12 mouse cellular contexts compared by ENCODE assay signal in genomic region chr1:183047913-183048523, GRCm38 (mm10).
DNase-seq lines count a peak whose midpoint lies in the region; ATAC-seq and TF ChIP-seq lines count a peak whose summit lies in the region.
"Had no signal": no experiment of that assay in that cellular context is flagged by ENCODE, and none has a peak within 500 bp of the region (broad histone marks: within the 10 kb centered on the region; RNA-seq: fewer than 3 reads in every experiment).

No protein-coding gene starts in this region.

- peaks cover 30% of the 10 kb centered on the region for H3K4me1 ChIP-seq in forebrain, embryonic 13.5 days
- H3K4me1 ChIP-seq in forebrain, postnatal 0 days (ENCODE audit: insufficient read depth), result peaks cover 9% of the 10 kb centered on the region
- peaks cover 25% of the 10 kb centered on the region for H3K4me1 ChIP-seq in kidney, embryonic 15.5 days
- H3K4me1 ChIP-seq in stomach, embryonic 15.5 days, result peaks cover 10% of the 10 kb centered on the region
- H3K4me1 ChIP-seq in stomach, postnatal 0 days (replicated peaks; ENCODE audit: control insufficient read depth, insufficient read depth), result 0 out of 2 replicates have a peak, but pooled peaks cover 6% of the 10 kb centered on the region
- H3K4me1 ChIP-seq: liver, embryonic 12.5 days had no signal

- 44% methylated on average over 5 of the region's 5 CpGs for WGBS in forebrain, embryonic 13.5 days
- 27% methylated on average over 5 of the region's 5 CpGs for WGBS in forebrain, postnatal 0 days
- whole genome bisulfite sequencing in kidney, embryonic 15.5 days, result 48% methylated on average over 5 of the region's 5 CpGs
- 55% methylated on average over 5 of the region's 5 CpGs for WGBS in stomach, embryonic 15.5 days
- WGBS in stomach, postnatal 0 days, result 42% methylated on average over 5 of the region's 5 CpGs

- no peaks in the 10 kb centered on the region for H3K9me3 ChIP-seq in forebrain, embryonic 13.5 days (replicated peaks)
- H3K9me3 ChIP-seq in forebrain, postnatal 0 days (ENCODE audit: low read length), result no peaks in the 10 kb centered on the region
- H3K9me3 ChIP-seq in kidney, embryonic 15.5 days (replicated peaks), result no peaks in the 10 kb centered on the region
- no peaks in the 10 kb centered on the region for H3K9me3 ChIP-seq in stomach, embryonic 15.5 days
- peaks cover 4% of the 10 kb centered on the region; the same call in 1 of the 2 replicates for H3K9me3 ChIP-seq in stomach, postnatal 0 days (ENCODE audit: control insufficient read depth, low read length)
- H3K9me3 ChIP-seq: G1E; liver, embryonic 12.5 days had no signal

- no peak overlapping the region for H3K27ac ChIP-seq in forebrain, embryonic 13.5 days
- H3K27ac ChIP-seq in forebrain, postnatal 0 days (ENCODE audit: low read depth, low read length), result no peak overlapping the region
- H3K27ac ChIP-seq in kidney, embryonic 15.5 days, result peak overlapping the region; percentile 38; the same call in 1 of the 2 replicates
- no peak overlapping the region; the same call in 1 of the 2 replicates for H3K27ac ChIP-seq in stomach, embryonic 15.5 days
- H3K27ac ChIP-seq in stomach, postnatal 0 days (replicated peaks), result no peak overlapping the region
- H3K27ac ChIP-seq: liver, embryonic 12.5 days had no signal

- no peak for TF ChIP-seq CTCF in forebrain, postnatal 0 days (IDR thresholded peaks at IDR 0.05; ENCODE audit: low read depth)
- no peak for TF ChIP-seq CTCF in stomach, postnatal 0 days (IDR thresholded peaks at IDR 0.05; ENCODE audit: low read depth)

- ATAC-seq in forebrain, embryonic 13.5 days, result peak; percentile 41
- no peak for ATAC-seq in forebrain, postnatal 0 days
- ATAC-seq in kidney, embryonic 15.5 days (replicated peaks; ENCODE audit: low FRiP score), result peak; percentile 38; the same call in 1 of the 2 replicates
- 0 out of 2 replicates have a peak, but pooled peaks have one; percentile 21 for ATAC-seq in stomach, embryonic 15.5 days (ENCODE audit: insufficient read depth, low FRiP score, low read depth)
- no peak for ATAC-seq in stomach, postnatal 0 days (ENCODE audit: low FRiP score, low TSS enrichment)
- ATAC-seq: liver, embryonic 12.5 days had no signal

- no peak overlapping the region for H3K4me3 ChIP-seq in forebrain, embryonic 13.5 days
- no peak overlapping the region for H3K4me3 ChIP-seq in forebrain, postnatal 0 days (ENCODE audit: low read depth, low read length)
- H3K4me3 ChIP-seq in kidney, embryonic 15.5 days (replicated peaks), result no peak overlapping the region
- no peak overlapping the region for H3K4me3 ChIP-seq in stomach, embryonic 15.5 days (replicated peaks)
- no peak overlapping the region for H3K4me3 ChIP-seq in stomach, postnatal 0 days (ENCODE audit: low read depth, low read length)
- H3K4me3 ChIP-seq: liver, embryonic 12.5 days had no signal

- no peak overlapping the region for H3K4me2 ChIP-seq in forebrain, embryonic 13.5 days
- no peak overlapping the region for H3K4me2 ChIP-seq in forebrain, postnatal 0 days (ENCODE audit: low read depth)
- no peak overlapping the region for H3K4me2 ChIP-seq in kidney, embryonic 15.5 days
- no peak overlapping the region for H3K4me2 ChIP-seq in stomach, embryonic 15.5 days
- no peak overlapping the region for H3K4me2 ChIP-seq in stomach, postnatal 0 days (replicated peaks; ENCODE audit: low read depth)
- H3K4me2 ChIP-seq: liver, embryonic 12.5 days had no signal

- no peak for TF ChIP-seq EP300 in stomach, postnatal 0 days (optimal IDR thresholded peaks at IDR 0.05)

- no peak overlapping the region for H3K9ac ChIP-seq in forebrain, embryonic 13.5 days
- H3K9ac ChIP-seq in forebrain, postnatal 0 days, result no peak overlapping the region
- no peak overlapping the region for H3K9ac ChIP-seq in kidney, embryonic 15.5 days
- no peak overlapping the region for H3K9ac ChIP-seq in stomach, embryonic 15.5 days
- H3K9ac ChIP-seq in stomach, postnatal 0 days (ENCODE audit: low read length), result no peak overlapping the region
- H3K9ac ChIP-seq: liver, embryonic 12.5 days had no signal

- H3K27me3 ChIP-seq in forebrain, embryonic 13.5 days, result peaks cover 67% of the 10 kb centered on the region
- peaks cover 6% of the 10 kb centered on the region for H3K27me3 ChIP-seq in forebrain, postnatal 0 days (ENCODE audit: insufficient read depth, low read length)
- H3K27me3 ChIP-seq in kidney, embryonic 15.5 days, result no peaks in the 10 kb centered on the region
- H3K27me3 ChIP-seq in stomach, embryonic 15.5 days (replicated peaks), result no peaks in the 10 kb centered on the region
- H3K27me3 ChIP-seq in stomach, postnatal 0 days (ENCODE audit: control insufficient read depth, insufficient read depth, low read length), result no peaks in the 10 kb centered on the region
- H3K27me3 ChIP-seq: liver, embryonic 12.5 days had no signal

- no peaks in the 10 kb centered on the region for H3K36me3 ChIP-seq in forebrain, embryonic 13.5 days (ENCODE audit: poor library complexity, severe bottlenecking)
- H3K36me3 ChIP-seq in forebrain, postnatal 0 days (ENCODE audit: insufficient read depth), result no peaks in the 10 kb centered on the region
- no peaks in the 10 kb centered on the region for H3K36me3 ChIP-seq in kidney, embryonic 15.5 days
- no peaks in the 10 kb centered on the region for H3K36me3 ChIP-seq in stomach, embryonic 15.5 days
- H3K36me3 ChIP-seq in stomach, postnatal 0 days (ENCODE audit: control insufficient read depth, insufficient read depth, low read length), result no peaks in the 10 kb centered on the region
- H3K36me3 ChIP-seq: G1E; liver, embryonic 12.5 days had no signal

- no peak for DNase-seq in forebrain, postnatal 0 days
- no peak for DNase-seq in kidney, postnatal 10 days
- DNase-seq in stomach, postnatal 0 days (ENCODE audit: low spot score), result no peak
- DNase-seq in layer of hippocampus, postnatal 36 days, result no peak
- DNase-seq in urinary bladder, postnatal 36 days (ENCODE audit: low spot score in 2 of 2), result no peak
- DNase-seq: gastrocnemius, postnatal 36 days; right cerebral cortex, postnatal 25 days had no signal

Comparison
In these comparisons a context has a peak if more than half of its experiments do, and no peak if none do; other contexts are left out.
1. ATAC-seq: peak in forebrain, embryonic 13.5 days (single experiment), kidney, embryonic 15.5 days (single experiment) and stomach, embryonic 15.5 days (single experiment); none in forebrain, postnatal 0 days (single experiment) and stomach, postnatal 0 days (single experiment).